Mouse (Mus musculus): Measurements from ENCODE around the gene Rbp7.
"Not testable (repeated sequence)": the region's sequence is repeated elsewhere in the genome, so short reads cannot be mapped to it uniquely, and the experiment has no call there.

Gene Rbp7

GRCm38 (mm10) chr4:149454263-149454662 is 515 bp downstream of the Rbp7 start:
- DNase-seq = peak; percentile 48 to 55

GRCm38 (mm10) chr4:149453656-149454055 is 1.1 kb downstream of the Rbp7 start:
- peak; percentile 59 to 86 for DNase-seq

DNA sequence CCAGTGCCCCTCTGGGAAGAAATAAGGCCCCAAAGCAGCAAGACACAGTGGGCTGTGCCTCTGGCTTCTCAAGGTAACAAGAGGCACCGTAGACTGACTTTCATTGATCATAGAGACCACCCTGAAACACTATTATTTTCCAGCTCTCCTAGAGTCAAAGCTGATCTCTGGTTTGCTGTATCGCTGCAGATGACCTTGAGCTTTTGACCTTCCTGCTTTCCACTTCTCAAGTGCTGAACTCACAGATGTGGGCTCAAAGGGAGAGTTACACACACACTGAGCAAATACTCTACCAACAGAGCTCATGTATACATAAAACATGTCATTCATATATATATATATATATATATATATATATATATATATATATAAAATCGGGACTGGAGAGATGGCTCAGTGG is 4.1 kb downstream of the Rbp7 start:
- no peak for DNase-seq

DNA sequence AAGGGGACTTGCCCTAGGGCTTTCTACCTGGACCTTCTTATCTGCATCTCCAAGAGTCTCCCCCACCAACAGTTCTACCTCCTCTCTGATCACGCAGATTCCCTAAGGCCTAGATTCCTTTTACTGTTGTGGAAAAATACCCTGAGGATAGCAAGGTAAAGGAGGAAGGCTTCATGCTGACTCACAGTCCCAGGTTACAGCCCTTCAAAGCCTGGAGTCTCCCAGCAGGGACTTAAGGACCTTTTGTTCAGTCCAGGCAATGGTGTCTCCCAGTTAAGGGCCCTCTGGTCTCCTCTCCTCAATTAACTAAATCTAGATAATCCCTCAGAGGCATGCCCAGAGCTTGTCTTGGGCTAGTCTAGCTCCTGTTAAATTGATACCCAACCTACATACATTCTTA is 8.5 kb downstream of the Rbp7 start:
- DNase-seq = no peak

GRCm38 (mm10) chr4:149445868-149446267 is 8.9 kb downstream of the Rbp7 start:
- DNase-seq = peak; percentile 57 to 67

DNA sequence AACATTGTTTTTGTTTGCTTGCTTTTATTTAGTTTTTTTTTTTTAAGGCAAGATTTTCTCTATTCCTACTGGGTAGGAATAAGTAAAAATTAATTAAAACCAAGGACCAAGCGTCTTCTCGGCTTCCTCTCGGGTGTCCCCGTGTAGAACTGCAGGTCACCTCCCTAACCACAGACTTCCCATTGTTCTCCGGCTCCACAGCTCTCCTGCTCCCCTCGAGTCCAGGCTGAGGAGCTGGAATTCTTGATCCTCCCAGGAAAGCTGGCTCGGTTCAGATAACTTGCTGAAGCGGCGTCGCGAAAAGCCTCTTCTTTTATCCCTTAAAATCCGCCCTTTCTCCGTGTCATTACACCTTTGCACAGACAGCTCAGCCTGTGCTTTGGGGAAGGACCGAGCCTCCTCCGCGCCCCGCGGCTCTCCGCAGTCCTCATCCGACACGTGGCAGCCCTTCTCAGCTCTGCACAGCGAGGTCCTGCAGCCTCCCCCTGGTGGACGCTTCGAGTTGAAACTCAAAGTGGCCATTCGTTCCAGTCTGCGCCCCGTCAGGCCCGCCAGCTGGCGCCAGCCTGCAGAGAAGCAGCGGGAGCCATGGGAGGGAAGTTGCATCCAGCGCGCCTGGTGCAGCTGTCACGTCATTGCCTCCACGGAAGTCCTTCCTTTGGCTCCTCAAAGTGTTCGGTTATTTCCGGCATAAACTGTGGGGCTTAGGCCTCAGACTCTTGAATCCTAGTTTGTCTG is 9.6 kb downstream of the Rbp7 start:
- peak; percentile 91 to 93 for DNase-seq

- DNase-seq = no peak
These were observed 10.3 kb downstream of the Rbp7 start for GRCm38 (mm10) chr4:149444465-149444864.

- no peak for DNase-seq
These were observed 12.3 kb downstream of the Rbp7 start for GRCm38 (mm10) chr4:149442436-149442835.

DNA sequence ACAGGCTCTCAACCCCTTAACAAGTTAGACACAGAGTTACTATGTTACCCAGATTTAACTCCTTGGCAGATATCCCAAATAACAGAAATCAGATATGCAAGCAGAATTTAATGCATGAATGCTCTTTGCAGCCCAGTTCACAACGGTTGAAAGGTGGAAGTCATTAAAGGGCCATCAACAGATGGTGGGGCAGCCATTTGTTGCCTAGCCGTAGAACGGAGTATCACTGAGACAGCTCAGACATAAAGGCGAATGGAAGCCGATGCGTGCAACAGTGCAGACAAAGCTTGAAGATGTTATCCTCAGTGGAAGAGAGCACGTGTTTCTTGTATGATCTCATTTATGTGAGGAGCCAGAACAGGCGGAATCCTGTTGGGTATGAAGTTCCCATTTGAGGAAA is 14.2 kb downstream of the Rbp7 start:
- DNase-seq = no peak

- not testable (repeated sequence) for DNase-seq
These were observed 22.9 kb downstream of the Rbp7 start for GRCm38 (mm10) chr4:149431887-149432286.

- peak; percentile 82 to 91 for DNase-seq
These were observed 25.2 kb downstream of the Rbp7 start for GRCm38 (mm10) chr4:149429592-149429991.

DNA sequence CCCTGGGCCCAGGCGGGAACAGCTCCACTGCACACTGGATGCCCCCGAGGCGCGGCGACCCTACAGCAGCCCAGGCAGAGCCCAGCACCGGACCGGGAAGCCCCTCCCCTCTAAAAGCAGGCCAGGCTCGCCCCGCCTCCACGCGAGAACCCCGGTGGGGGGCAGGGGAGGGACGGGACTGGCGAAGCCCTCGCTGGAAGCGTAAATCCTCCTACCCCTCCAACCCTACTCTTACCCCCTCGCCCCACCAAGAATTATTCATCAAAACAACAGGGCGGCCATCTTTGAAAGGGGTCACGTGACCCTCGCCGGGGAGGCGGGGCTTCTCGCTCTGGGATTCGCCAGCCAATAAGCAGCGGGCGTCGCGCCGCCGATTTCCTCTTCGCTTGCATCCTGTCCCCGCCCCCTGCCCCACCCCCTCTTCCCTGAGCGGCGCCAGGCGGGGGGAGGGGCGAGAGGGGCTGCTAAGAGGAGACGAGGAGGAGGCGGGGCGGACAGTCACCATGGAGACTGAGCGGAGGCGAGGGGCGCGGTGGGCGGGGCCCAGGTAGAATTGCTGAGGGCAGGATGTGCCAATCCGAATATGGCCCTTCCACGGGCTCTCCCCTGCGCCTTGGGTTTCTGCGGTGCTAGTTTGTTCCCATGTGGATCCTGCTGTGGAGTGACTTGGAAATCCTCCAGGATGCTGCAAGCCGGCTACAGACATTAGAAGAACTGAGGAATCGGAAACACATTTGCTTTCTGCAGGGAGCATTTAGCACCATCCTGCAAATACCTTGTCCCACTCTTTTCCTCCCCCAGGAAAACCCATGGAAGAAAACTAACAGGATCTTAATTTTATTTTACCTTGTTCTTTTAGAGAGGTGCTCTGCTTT is 28.2 kb downstream of the Rbp7 start, which contains the start of gene Ube4b:
TSS of gene Ube4b (minus strand) at position 425 of the 875 bp plus-strand sequence.
- DNase-seq = peak; percentile 100

DNA sequence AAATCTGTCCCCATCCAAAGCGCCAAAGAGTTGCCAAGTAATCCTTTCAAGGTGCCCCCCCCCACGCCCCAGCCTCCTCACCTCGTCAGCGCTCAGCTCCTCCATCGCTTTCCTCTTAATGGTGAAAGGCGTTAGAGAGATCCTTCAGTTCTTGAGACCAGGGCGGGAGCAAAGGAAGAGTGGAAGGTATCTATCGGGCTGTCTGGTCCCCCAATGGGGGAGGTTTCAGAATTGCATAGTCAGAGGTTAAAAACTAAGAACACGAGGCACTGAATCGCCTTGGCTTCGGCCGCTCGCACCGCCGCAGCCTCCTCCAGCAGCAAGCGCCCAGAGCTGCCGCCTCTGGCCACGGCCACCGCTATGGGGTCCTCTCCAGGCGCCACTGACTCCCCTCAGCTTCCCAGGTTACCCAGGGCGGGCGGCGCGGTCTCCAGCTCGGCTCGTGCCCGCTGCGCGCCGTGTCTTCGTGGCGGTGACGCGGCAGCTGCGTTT is 28.9 kb downstream of the Rbp7 start:
- DNase-seq = peak; percentile 65 to 72

GRCm38 (mm10) chr4:149424755-149425154 is 30.0 kb downstream of the Rbp7 start:
- no peak for DNase-seq

- DNase-seq = no peak
These were observed 36.9 kb downstream of the Rbp7 start for GRCm38 (mm10) chr4:149417854-149418365.

DNA sequence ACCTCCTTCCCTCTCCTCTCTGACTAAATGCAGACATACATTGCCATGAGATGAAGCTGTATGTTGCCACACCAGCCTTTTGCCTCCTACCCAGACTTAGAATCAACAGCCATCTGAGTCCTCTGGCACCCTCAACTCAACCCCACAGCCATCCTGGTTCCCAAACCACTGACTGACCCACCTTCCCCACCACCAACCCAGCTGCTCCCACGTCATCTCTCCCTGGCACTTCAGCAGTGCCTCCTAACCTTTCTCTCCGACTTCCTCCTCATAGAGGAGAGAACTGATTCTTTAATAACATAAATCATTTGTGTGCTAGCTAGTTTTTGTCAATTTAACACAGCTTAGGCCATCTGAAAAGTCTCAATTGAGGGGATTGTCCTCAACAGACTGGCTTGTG is 37.8 kb downstream of the Rbp7 start:
- DNase-seq = no peak

- DNase-seq = no peak
These were observed 38.4 kb downstream of the Rbp7 start for GRCm38 (mm10) chr4:149416417-149416816.

- no peak for DNase-seq
These were observed 39.1 kb downstream of the Rbp7 start for GRCm38 (mm10) chr4:149415651-149416169.

- no peak for DNase-seq
These were observed 40.5 kb downstream of the Rbp7 start for GRCm38 (mm10) chr4:149414259-149414658.

DNA sequence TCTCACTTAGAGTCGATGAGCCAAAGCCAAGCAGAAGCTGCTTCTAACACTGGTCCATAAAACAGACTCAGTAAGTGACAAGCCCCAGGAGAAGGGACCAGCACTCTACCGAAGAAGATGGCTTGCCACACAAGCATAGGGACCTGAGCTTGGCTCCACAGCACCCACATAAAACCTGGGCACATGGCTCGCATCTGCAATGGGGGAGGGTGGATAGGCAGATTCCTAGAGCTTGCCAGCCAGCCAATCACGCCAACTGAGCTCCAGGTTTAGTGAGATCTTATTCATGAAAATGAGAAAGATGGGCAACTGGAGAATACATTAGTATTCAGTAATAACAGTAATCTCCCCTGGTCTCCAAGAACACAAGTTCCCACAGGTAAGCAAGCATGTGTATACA is 45.0 kb downstream of the Rbp7 start:
- DNase-seq = no peak

GRCm38 (mm10) chr4:149408331-149408730 is 46.4 kb downstream of the Rbp7 start:
- no peak for DNase-seq

DNA sequence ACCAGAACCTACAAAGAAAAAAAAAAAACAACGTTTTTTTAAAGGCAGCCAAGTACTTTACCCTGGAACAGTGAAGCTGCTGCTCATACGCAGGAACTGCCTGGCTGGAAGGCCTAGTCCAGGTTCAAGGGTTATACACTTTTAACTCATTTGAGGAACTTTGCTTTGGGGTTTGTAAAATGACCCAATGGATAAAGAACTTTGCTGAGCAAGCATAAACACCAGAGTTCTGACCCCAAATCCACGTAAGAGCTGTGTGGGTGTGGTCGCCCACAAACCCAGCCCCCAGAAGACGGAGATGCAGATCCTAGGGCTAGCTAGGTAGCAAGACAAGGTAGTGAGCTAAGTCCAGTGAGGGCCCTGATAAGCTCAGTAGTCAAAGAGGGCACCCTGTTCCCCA is 47.3 kb downstream of the Rbp7 start:
- DNase-seq = no peak
